Mouse (Mus musculus): Measurements from ENCODE around the gene Hist1h1c.
A peak's percentile ranks its signal among the peaks of the same experiment; 100 is the strongest.

Hist1h1c gene

DNA sequence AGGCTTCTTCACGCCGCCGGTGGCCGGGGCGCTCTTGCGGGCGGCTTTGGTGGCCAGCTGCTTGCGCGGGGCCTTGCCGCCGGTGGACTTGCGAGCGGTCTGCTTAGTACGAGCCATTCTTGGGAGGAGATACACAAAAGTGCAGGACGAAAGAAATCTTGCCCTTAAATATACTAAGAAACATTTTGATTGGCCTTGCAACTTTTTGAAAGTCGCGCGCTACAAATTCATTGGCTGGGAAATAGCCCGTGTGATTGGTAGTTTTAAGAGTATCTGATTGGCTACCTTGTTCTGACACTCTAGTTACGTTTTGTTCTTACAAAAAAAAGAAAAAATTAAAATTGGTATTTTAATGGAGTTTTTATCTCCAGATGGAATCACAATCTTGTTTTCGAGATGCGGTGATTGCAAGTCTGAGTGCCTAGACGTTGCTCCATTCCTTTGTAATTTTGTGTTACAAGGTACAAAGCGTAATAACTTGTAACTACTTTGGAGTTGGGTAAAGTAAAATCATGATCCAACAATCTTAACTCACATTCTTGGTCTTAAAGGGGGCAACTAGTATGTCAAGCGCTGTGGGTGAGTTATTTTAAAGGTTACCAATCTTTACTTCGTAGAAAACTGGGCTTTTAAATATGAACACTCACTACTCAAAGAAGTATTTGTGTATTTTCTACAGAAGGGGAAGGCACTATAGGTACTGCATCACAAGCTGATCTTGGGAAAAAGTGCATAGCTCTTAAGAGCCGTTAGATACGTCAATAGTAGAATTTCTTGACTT, 7.0 kb downstream of the Hist1h1c start, which contains the start of gene Hist1h3c:
TSS of gene Hist1h3c (minus strand) at position 222 of the 781 bp plus-strand sequence.
- peak; percentile 71 for ATAC-seq (ENCODE audit: low TSS enrichment)

DNA sequence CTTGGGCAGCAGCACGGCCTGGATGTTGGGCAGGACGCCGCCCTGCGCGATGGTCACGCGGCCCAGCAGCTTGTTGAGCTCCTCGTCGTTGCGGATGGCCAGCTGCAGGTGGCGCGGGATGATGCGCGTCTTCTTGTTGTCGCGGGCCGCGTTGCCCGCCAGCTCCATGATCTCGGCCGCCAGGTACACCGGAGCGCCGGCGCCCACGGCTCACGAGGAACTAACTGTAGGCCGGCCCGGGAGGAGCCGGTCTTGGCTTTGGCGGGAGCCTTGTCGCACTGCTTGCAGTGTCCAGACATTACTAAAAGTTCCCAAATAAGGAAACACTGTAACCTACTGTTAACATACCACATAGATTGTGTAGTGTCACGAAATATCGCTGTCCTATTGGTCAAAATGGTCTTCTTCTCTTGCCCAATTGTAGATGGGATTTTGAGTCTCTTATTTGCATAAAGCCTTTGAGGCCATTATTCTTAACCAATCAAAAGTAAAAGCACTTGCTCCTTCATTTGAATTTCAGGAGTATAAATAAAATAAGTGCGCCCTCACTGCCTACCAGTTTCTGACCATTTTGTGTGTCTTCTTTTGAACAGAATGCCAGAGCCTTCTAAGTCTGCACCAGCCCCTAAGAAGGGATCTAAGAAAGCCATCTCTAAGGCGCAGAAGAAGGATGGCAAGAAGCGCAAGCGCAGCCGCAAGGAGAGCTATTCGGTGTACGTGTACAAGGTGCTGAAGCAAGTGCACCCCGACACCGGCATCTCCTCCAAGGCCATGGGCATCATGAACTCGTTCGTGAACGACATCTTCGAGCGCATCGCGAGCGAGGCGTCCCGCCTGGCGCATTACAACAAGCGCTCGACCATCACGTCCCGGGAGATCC, 7.8 kb downstream of the Hist1h1c start, which contains the start of gene Hist1h2bb:
TSS of gene Hist1h2bb (plus strand) at position 534 of the 880 bp plus-strand sequence.
- peak; percentile 97 for ATAC-seq (ENCODE audit: low TSS enrichment)

DNA sequence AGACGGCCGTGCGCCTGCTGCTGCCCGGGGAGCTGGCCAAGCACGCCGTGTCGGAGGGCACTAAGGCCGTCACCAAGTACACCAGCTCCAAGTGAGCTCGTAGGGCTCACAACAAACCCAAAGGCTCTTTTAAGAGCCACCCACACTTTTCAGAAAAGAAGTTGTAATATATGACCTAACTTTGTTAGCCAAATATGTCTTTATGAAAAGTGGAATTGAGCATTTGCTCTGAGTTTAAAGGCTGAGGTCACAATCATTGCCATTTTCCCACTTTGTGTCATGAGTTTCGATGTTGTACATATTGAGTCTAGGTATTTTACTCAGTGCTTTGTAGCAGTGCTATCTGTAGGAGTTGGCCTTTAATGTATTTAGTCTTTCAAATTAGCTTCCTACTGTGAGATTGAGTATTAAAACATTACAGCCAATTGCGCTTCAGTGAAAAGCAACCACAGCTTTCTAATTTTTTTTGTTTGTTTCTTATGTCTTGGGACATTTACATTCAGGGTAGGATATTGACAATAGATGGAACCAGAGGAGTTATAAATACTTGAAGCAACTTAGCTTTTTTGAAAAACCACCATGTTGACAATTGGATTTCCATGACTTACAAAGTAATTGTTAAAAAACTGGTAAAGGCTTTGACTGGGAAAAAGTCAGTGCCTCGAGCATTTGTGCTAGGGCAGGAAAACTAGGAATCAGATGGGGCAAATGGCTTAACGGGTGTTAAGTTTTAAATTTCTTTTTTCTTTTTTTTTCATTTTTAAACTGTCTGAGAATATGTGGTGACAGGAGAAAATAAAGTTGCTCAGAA, 8.7 kb downstream of the Hist1h1c start:
- ATAC-seq (ENCODE audit: low TSS enrichment): no peak

DNA sequence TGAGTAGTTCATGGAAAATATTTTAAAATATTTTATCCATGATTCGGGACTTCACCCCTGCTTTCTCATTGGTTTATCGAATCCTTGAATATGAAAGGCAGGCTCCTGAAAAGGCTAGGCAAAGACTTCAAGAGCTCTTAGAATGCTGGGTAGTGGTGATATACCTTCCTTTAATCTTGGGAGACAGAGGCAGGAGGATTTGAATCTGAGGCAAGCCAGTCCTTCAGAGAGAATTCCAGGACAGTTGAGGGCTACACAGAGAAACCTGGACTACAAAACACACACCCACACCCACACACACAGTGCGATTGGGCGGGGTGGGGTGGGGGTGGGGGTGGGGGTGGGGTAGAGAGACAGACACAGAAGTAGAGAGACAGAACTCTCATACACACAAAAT, 9.3 kb downstream of the Hist1h1c start:
- ATAC-seq (ENCODE audit: low TSS enrichment): no peak

- ATAC-seq (ENCODE audit: low TSS enrichment): no peak
Measured at GRCm38 (mm10) chr13:23749563-23750121, 11.0 kb downstream of the Hist1h1c start.

DNA sequence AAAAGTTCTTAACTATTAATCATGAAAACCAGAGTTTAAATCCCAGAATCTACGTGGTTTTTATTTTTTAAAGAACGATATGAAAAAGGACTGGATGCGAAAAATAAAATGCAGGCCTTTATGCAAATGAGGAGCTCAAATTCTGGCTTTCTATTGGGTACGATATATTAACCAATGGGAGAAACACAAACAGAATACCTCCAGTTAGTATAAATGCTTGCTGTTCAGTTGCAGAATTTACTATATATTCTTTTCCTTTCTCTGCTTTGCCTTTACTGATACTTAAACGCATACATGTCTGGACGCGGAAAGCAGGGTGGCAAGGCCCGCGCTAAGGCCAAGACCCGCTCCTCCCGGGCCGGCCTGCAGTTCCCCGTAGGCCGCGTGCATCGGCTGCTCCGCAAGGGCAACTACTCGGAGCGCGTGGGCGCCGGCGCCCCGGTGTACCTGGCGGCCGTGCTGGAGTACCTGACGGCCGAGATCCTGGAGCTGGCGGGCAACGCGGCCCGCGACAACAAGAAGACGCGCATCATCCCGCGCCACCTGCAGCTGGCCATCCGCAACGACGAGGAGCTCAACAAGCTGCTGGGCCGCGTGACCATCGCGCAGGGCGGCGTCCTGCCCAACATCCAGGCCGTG, 12.3 kb downstream of the Hist1h1c start, which contains the start of gene Hist1h2ab:
TSS of gene Hist1h2ab (plus strand) at position 288 of the 639 bp plus-strand sequence.
- peak; percentile 73 for ATAC-seq (ENCODE audit: low TSS enrichment)

GRCm38 (mm10) chr13:23751478-23751956, 12.9 kb downstream of the Hist1h1c start:
- no peak for ATAC-seq (ENCODE audit: low TSS enrichment)

- ATAC-seq (ENCODE audit: low TSS enrichment): peak; percentile 86
Measured at GRCm38 (mm10) chr13:23752067-23752741, 13.6 kb downstream of the Hist1h1c start, which contains the start of gene Hist1h3b. Gene Hist1h3b, plus strand, starts transcription at chr13:23752267.

- no peak for ATAC-seq (ENCODE audit: low TSS enrichment)
Measured at GRCm38 (mm10) chr13:23752742-23753172, 14.1 kb downstream of the Hist1h1c start.

GRCm38 (mm10) chr13:23753314-23754078, 14.9 kb downstream of the Hist1h1c start:
- ATAC-seq (ENCODE audit: low TSS enrichment): no peak

- ATAC-seq (ENCODE audit: low TSS enrichment): no peak
Measured at GRCm38 (mm10) chr13:23755000-23755399, 16.4 kb downstream of the Hist1h1c start.

DNA sequence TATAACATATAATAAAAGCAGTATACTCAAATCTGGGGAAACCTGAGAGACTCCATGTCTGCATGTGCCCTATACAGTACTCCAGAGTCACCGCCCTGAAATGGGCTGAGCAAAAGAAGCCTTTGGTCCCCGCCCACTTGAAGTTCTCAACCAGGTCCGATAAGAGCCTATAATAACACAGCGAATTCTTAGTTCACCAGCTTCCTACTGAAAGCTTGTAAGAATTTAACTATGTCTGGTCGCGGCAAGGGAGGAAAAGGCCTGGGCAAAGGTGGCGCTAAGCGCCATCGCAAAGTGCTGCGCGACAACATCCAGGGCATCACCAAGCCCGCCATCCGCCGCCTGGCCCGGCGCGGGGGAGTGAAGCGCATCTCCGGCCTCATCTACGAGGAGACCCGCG, 18.2 kb downstream of the Hist1h1c start, which contains the start of gene Hist1h4b:
TSS of gene Hist1h4b (plus strand) at position 224 of the 400 bp plus-strand sequence.
- peak; percentile 73 for ATAC-seq (ENCODE audit: low TSS enrichment)

- no peak for ATAC-seq (ENCODE audit: low TSS enrichment)
Measured at GRCm38 (mm10) chr13:23757211-23757773, 18.7 kb downstream of the Hist1h1c start.

- no peak for ATAC-seq (ENCODE audit: low TSS enrichment)
Measured at GRCm38 (mm10) chr13:23757921-23758320, 19.3 kb downstream of the Hist1h1c start.

GRCm38 (mm10) chr13:23759251-23759771, 20.7 kb downstream of the Hist1h1c start:
- ATAC-seq (ENCODE audit: low TSS enrichment): no peak

- ATAC-seq (ENCODE audit: low TSS enrichment): no peak
Measured at GRCm38 (mm10) chr13:23759916-23760239, 21.3 kb downstream of the Hist1h1c start.

- ATAC-seq (ENCODE audit: low TSS enrichment): no peak
Measured at GRCm38 (mm10) chr13:23760240-23760971, 21.8 kb downstream of the Hist1h1c start.

Data from frontal cortex, adult (tissue).